Mouse (Mus musculus): Measurements from ENCODE around the gene Tsr2. TPM values are rescaled to one million over a fixed set of nuclear protein-coding genes. Genes with fewer than 3 reads are reported as not detected.

The Tsr2 gene
- total RNA-seq, 2 experiments from 2014 or later: 61.8 to 63.0 TPM

- DNase-seq (ENCODE audit: low spot score in 2 of 2): no peak
- intact Hi-C loops (cut with DNase I): no loop called here
Measured at GRCm38 (mm10) chrX:151049661-151050215, 46.6 kb downstream of the Tsr2 start.

DNA sequence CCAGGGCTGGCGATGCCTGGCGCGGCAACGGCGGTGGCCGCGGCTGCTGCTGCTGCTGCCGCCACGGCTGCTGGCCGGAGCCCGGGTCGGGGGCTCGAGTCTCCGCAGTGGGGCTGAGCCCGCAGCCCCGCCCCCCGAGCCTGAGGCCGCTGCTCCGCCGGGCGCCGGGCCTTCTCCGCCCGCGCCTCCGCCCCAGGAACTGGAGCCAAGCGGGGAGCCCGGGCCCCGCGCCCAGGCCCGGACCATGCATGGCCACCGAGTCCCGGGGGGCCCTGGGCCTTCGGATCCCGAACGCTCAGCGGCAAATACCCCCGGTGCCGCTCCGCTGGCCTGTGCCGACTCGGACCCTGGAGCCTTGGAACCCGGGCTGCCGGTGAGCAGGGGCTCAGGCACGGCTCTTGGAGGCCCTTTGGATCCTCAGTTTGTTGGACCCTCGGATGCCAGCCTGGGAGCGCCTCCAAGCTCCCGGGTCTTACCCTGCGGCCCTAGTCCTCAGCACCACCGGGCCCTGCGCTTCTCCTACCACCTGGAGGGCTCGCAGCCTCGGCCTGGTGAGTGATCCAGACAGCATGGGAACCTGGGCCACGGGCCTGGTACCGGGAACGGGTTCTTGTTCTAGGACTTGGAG is 48.8 kb downstream of the Tsr2 start:
- DNase-seq (ENCODE audit: low spot score in 2 of 2): peak in 1 of 2 experiments; percentile 6
- intact Hi-C loops (cut with DNase I): no loop called here

GRCm38 (mm10) chrX:151046777-151047430 is 49.4 kb downstream of the Tsr2 start:
- peak; percentile 66 to 73 for DNase-seq (ENCODE audit: low spot score in 2 of 2)
- intact Hi-C loops (cut with DNase I): no loop called here

GRCm38 (mm10) chrX:151046321-151046720 is 50.0 kb downstream of the Tsr2 start:
- intact Hi-C loops (cut with DNase I): no loop called here
- DNase-seq (ENCODE audit: low spot score in 2 of 2): no peak

GRCm38 (mm10) chrX:151045850-151046249 is 50.5 kb downstream of the Tsr2 start, which contains the start of gene Fgd1:
Fgd1 (plus strand) TSS chrX:151046150.
- no peak for DNase-seq (ENCODE audit: low spot score in 2 of 2)
- intact Hi-C loops (cut with DNase I): no loop called here

- intact Hi-C loops (cut with DNase I): no loop called here
- DNase-seq (ENCODE audit: low spot score in 2 of 2): no peak
Measured at GRCm38 (mm10) chrX:151041223-151041622, 55.1 kb downstream of the Tsr2 start.

Other genes with a start within 250 kb of the Tsr2 start
- gene Gnl3l, start 79.2 kb downstream of the Tsr2 start, total RNA-seq (2021): 100 to 1,000 TPM; 206 to 207 TPM
- gene Fgd1, start 50.4 kb downstream of the Tsr2 start, total RNA-seq (2021): 10 to 100 TPM; 21.6 to 23.0 TPM
- 10 to 100 TPM; 31.5 to 36.9 TPM for gene Wnk3, start 101.5 kb upstream of the Tsr2 start, total RNA-seq (2021)
- gene Fam120c, start 247.6 kb upstream of the Tsr2 start, total RNA-seq (2021): 10 to 100 TPM; 43.4 to 44.6 TPM

Data from left cerebral cortex, postnatal 14 days (tissue).